Comparison of ENCODE assay signal across 8 mouse cellular contexts in the genomic region with DNA sequence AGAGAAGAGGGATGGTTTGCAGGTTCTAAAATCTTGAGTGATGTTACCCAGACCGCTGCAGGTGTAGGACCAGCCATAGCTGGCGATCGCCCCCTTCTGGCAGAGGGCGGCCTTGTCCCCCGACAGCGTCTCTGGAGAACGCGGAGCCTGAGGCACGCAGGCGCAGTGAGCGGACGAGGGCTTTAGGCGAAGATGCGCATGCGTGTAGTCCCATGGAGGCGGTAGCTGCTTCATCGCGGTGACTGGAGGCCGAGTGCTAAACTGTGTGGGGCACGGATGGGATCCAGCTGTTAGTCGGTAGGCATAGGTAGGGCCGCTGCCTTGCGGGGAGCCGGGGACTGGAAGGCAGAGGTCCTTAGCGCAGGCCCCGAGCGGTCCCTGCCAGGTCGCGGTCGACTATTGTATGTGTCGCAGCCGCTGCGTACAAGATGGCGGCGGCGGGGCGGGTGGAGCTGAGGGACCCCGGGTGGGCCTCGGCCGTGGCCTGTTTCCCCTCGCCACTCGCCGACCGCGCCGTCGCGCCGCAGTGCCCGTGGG. TPM values are rescaled to one million over a fixed set of nuclear protein-coding genes. Genes with fewer than 3 reads are reported as not detected.
DNase-seq lines count a peak whose midpoint lies in the region; ATAC-seq lines count a peak whose summit lies in the region.

No protein-coding gene starts in this region.

- H3K27ac ChIP-seq in heart, embryonic 14.5 days (replicated peaks in 1 of 2; ENCODE audit: control insufficient read depth in 1 of 2, insufficient read depth in 1 of 2, low read depth in 2 of 2, low read length in 2 of 2), result peak overlapping the region; percentile 95 to 96
- peak overlapping the region; percentile 84 for H3K27ac ChIP-seq in liver, embryonic 13.5 days
- H3K27ac ChIP-seq in stomach, embryonic 16.5 days (ENCODE audit: low read length), result peak overlapping the region; percentile 90

- peak; percentile 89 for ATAC-seq in CD4-positive, CD25-positive, alpha-beta regulatory T cell, adult 4 months
- peak; percentile 97 for ATAC-seq in heart, embryonic 14.5 days (ENCODE audit: insufficient number of reproducible peaks, insufficient read depth, low FRiP score, low read depth)
- peak; percentile 96 for ATAC-seq in liver, embryonic 13.5 days (ENCODE audit: low read depth)
- peak; percentile 97 for ATAC-seq in stomach, embryonic 16.5 days (ENCODE audit: insufficient read depth, low FRiP score)

- peak; percentile 99 for DNase-seq in c-Kit-negative CD71-positive TER-119-positive erythroid progenitor cells, embryonic 14.5 days (ENCODE audit: low read depth, low spot score)
- peak; percentile 93 for DNase-seq in fibroblast of lung, adult 2 months (ENCODE audit: low read depth)
- peak; percentile 98 for DNase-seq in kidney, postnatal 14 days
- peak; percentile 96 for DNase-seq in liver, embryonic 13.5 days
- DNase-seq in neural tube, embryonic 10.5 days (ENCODE audit: extremely low spot score, low spot score), result peak; percentile 99

- peak overlapping the region; percentile 72 for H3K4me2 ChIP-seq in heart, embryonic 14.5 days (ENCODE audit: low read length)
- peak overlapping the region; percentile 80 for H3K4me2 ChIP-seq in liver, embryonic 13.5 days
- H3K4me2 ChIP-seq in stomach, embryonic 16.5 days (ENCODE audit: low read depth, low read length), result peak overlapping the region; percentile 68; the same call in 1 of the 2 replicates

- H3K9ac ChIP-seq in heart, embryonic 14.5 days (ENCODE audit: low read length), result peak overlapping the region; percentile 92
- H3K9ac ChIP-seq in liver, embryonic 13.5 days, result peak overlapping the region; percentile 97
- H3K9ac ChIP-seq in stomach, embryonic 16.5 days (ENCODE audit: low read length), result peak overlapping the region; percentile 91

- WGBS in heart, embryonic 14.5 days, result under 1% methylated on average over 39 of the region's 50 CpGs
- WGBS in liver, embryonic 13.5 days (ENCODE audit: insufficient replicate concordance), result under 1% methylated on average over 49 of the region's 50 CpGs
- under 1% methylated on average over 50 of the region's 50 CpGs for WGBS in stomach, embryonic 16.5 days

- H3K9me3 ChIP-seq in heart, embryonic 14.5 days (ENCODE audit: control insufficient read depth, low read length), result no peaks in the 10 kb centered on the region
- no peaks in the 10 kb centered on the region for H3K9me3 ChIP-seq in liver, embryonic 13.5 days (replicated peaks)
- no peaks in the 10 kb centered on the region for H3K9me3 ChIP-seq in stomach, embryonic 16.5 days (replicated peaks; ENCODE audit: control insufficient read depth, low read length)

- H3K27me3 ChIP-seq in heart, embryonic 14.5 days (ENCODE audit: control insufficient read depth, insufficient read depth, low read length), result no peaks in the 10 kb centered on the region
- no peaks in the 10 kb centered on the region for H3K27me3 ChIP-seq in liver, embryonic 13.5 days
- H3K27me3 ChIP-seq in stomach, embryonic 16.5 days (ENCODE audit: control insufficient read depth, insufficient read depth, low read length), result no peaks in the 10 kb centered on the region

- H3K36me3 ChIP-seq in heart, embryonic 14.5 days (ENCODE audit: control insufficient read depth, insufficient read depth, low read length), result no peaks in the 10 kb centered on the region
- H3K36me3 ChIP-seq in liver, embryonic 13.5 days, result no peaks in the 10 kb centered on the region
- H3K36me3 ChIP-seq in stomach, embryonic 16.5 days (ENCODE audit: control insufficient read depth, insufficient read depth, low read length), result no peaks in the 10 kb centered on the region

- peaks cover 0 to 3% of the 10 kb centered on the region in 2 experiments; a peak in 1 of 4 replicates for H3K4me1 ChIP-seq in heart, embryonic 14.5 days (ENCODE audit: control insufficient read depth in 2 of 2, insufficient read depth in 2 of 2, low read length in 2 of 2)
- H3K4me1 ChIP-seq in liver, embryonic 13.5 days (replicated peaks), result peaks cover 8% of the 10 kb centered on the region
- H3K4me1 ChIP-seq in stomach, embryonic 16.5 days (ENCODE audit: control insufficient read depth, insufficient read depth, low read length), result no peaks in the 10 kb centered on the region

- H3K4me3 ChIP-seq in heart, embryonic 14.5 days (ENCODE audit: control insufficient read depth in 1 of 2, insufficient read depth in 1 of 2, low read depth in 1 of 2, low read length in 2 of 2), result peak overlapping the region; percentile 78 to 87
- H3K4me3 ChIP-seq in liver, embryonic 13.5 days (replicated peaks), result peak overlapping the region; percentile 99
- H3K4me3 ChIP-seq in stomach, embryonic 16.5 days (replicated peaks; ENCODE audit: low read length), result peak overlapping the region; percentile 65

RNA-seq across cellular contexts. Expression of a gene that starts 47.3 kb away (rescaled TPM):
- 100 to 1,000 TPM; 143 to 164 TPM for polyA plus RNA-seq in CD4-positive, CD25-positive, alpha-beta regulatory T cell, adult 4 months (2017; shearing (Covaris generic))
- 51.1 and 52.3 TPM in 2 replicates for polyA plus RNA-seq in heart, embryonic 14.5 days (2014; fragmentation: Nextera tagmentation; extraction: Ambion mirVana)
- polyA plus RNA-seq in liver, embryonic 13.5 days (2015; fragmentation: Nextera tagmentation; extraction: Ambion mirVana), result 16.7 and 22.3 TPM in 2 replicates
- 44.4 and 51.6 TPM in 2 replicates for polyA plus RNA-seq in stomach, embryonic 16.5 days (2015; fragmentation: Nextera tagmentation; extraction: Ambion mirVana)

Comparison
In these comparisons a context has a peak if more than half of its experiments do, and no peak if none do; other contexts are left out.
1. Peak in every context shown above with its lines: DNase-seq, ATAC-seq, H3K4me3 ChIP-seq and H3K27ac ChIP-seq.